In genomic region chr16:4945415-4945814, GRCm38 (mm10) we compare ENCODE assay signal across 28 mouse cellular contexts. TPM values are rescaled to one million over a fixed set of nuclear protein-coding genes. Genes with fewer than 3 reads are reported as not detected.
DNase-seq lines count a peak whose midpoint lies in the region; ATAC-seq and TF ChIP-seq lines count a peak whose summit lies in the region.
"Had no signal": no experiment of that assay in that cellular context is flagged by ENCODE, and none has a peak within 500 bp of the region (broad histone marks: within the 10 kb centered on the region; RNA-seq: fewer than 3 reads in every experiment).

No protein-coding gene starts in this region.

- H3K4me2 ChIP-seq in liver, embryonic 15.5 days = no peak overlapping the region
- no peak overlapping the region for H3K4me2 ChIP-seq in liver, embryonic 12.5 days
- H3K4me2 ChIP-seq: embryonic facial prominence, embryonic 12.5 days; forebrain, embryonic 13.5 days; forebrain, embryonic 15.5 days had no signal

- H3K9ac ChIP-seq in liver, embryonic 15.5 days = no peak overlapping the region
- no peak overlapping the region for H3K9ac ChIP-seq in liver, embryonic 12.5 days
- H3K9ac ChIP-seq: embryonic facial prominence, embryonic 12.5 days; forebrain, embryonic 13.5 days; forebrain, embryonic 15.5 days had no signal

- WGBS in liver, embryonic 15.5 days (ENCODE audit: insufficient replicate concordance) = 63% methylated on average over 4 of the region's 4 CpGs
- WGBS in liver, embryonic 12.5 days (ENCODE audit: insufficient replicate concordance) = 70% methylated on average over 4 of the region's 4 CpGs

- H3K36me3 ChIP-seq in liver, embryonic 15.5 days (replicated peaks) = peaks cover 59% of the 10 kb centered on the region
- H3K36me3 ChIP-seq in liver, embryonic 12.5 days = peaks cover 88% of the 10 kb centered on the region

- peaks cover 9% of the 10 kb centered on the region; the same call in 1 of the 2 replicates for H3K4me1 ChIP-seq in liver, embryonic 15.5 days (replicated peaks)
- H3K4me1 ChIP-seq in liver, embryonic 12.5 days = 0 out of 2 replicates have a peak, but pooled peaks cover 4% of the 10 kb centered on the region
- H3K4me1 ChIP-seq: embryonic facial prominence, embryonic 12.5 days had no signal

- H3K27ac ChIP-seq in layer of hippocampus, adult 2 months = peak overlapping the region; percentile 32; the same call in 1 of the 2 replicates
- 0 out of 2 replicates have a peak overlapping the region, but pooled peaks have one; percentile 16 for H3K27ac ChIP-seq in liver, embryonic 15.5 days (replicated peaks)
- H3K27ac ChIP-seq in liver, embryonic 12.5 days = no peak overlapping the region
- H3K27ac ChIP-seq: embryonic facial prominence, embryonic 10.5 days; embryonic facial prominence, embryonic 12.5 days; forebrain, embryonic 13.5 days; forebrain, embryonic 15.5 days had no signal

- peak; percentile 38 for TF ChIP-seq CTCF in layer of hippocampus, adult 2 months (conservative IDR thresholded peaks at IDR 0.05)

- DNase-seq in layer of hippocampus, adult 2 months (ENCODE audit: low spot score in 2 of 2) = no peak
- DNase-seq in layer of hippocampus, adult 9-11 months = no peak
- DNase-seq in adipocyte (ENCODE audit: low spot score) = peak; percentile 21
- peak; percentile 62 for DNase-seq in yolk sac, embryonic 10.5 days (ENCODE audit: low spot score)
- no peak for DNase-seq in adrenal gland, postnatal 10 days
- DNase-seq: adrenal gland, adult 2 months; adrenal gland, postnatal 14 days; adrenal gland, postnatal 36 days; B cell, adult 2 months; cerebellum, adult 11-12 months; cerebellum, adult 2 months; cerebellum, adult 9-10 months; cerebellum, postnatal 10 days; cerebellum, postnatal 25 days had no signal

- no peak for ATAC-seq in liver, embryonic 15.5 days (ENCODE audit: insufficient read depth)
- no peak for ATAC-seq in liver, embryonic 12.5 days
- ATAC-seq: activated CD4-positive, CD25-positive, alpha-beta regulatory T cell, adult 4 months; CD4-positive, CD25-positive, alpha-beta regulatory T cell, adult 4 months; forebrain, embryonic 13.5 days; forebrain, embryonic 15.5 days; Patski had no signal

- no peaks in the 10 kb centered on the region for H3K9me3 ChIP-seq in liver, embryonic 15.5 days (replicated peaks)
- no peaks in the 10 kb centered on the region for H3K9me3 ChIP-seq in liver, embryonic 12.5 days (replicated peaks)
- H3K9me3 ChIP-seq: embryonic facial prominence, embryonic 10.5 days; embryonic facial prominence, embryonic 12.5 days; forebrain, embryonic 13.5 days; forebrain, embryonic 15.5 days; G1E had no signal

- no peaks in the 10 kb centered on the region for H3K27me3 ChIP-seq in liver, embryonic 15.5 days
- H3K27me3 ChIP-seq in liver, embryonic 12.5 days (replicated peaks) = no peaks in the 10 kb centered on the region
- H3K27me3 ChIP-seq: CH12.LX; embryonic facial prominence, embryonic 12.5 days; forebrain, embryonic 13.5 days; forebrain, embryonic 15.5 days; Patski had no signal

- H3K4me3 ChIP-seq in layer of hippocampus, adult 2 months = no peak overlapping the region
- no peak overlapping the region for H3K4me3 ChIP-seq in liver, embryonic 15.5 days (replicated peaks)
- H3K4me3 ChIP-seq in liver, embryonic 12.5 days = no peak overlapping the region
- H3K4me3 ChIP-seq: embryonic facial prominence, embryonic 10.5 days; embryonic facial prominence, embryonic 12.5 days; forebrain, embryonic 13.5 days; forebrain, embryonic 15.5 days had no signal

RNA-seq across cellular contexts. Expression of gene Nudt16l1, which starts 6.9 kb away (rescaled TPM):
- total RNA-seq in layer of hippocampus, adult 2 months (2021) = 10 to 100 TPM; 79.1 to 79.6 TPM
- polyA plus RNA-seq in liver, embryonic 15.5 days (2015; fragmentation: Nextera tagmentation; extraction: Ambion mirVana) = 49.0 and 50.2 TPM in 2 replicates
- 61.2 and 62.7 TPM in 2 replicates for polyA plus RNA-seq in liver, embryonic 12.5 days (2016; fragmentation: Nextera tagmentation; extraction: Ambion mirVana)
- total RNA-seq in adrenal gland, postnatal 10 days (2021) = 10 to 100 TPM; 63.3 to 79.9 TPM

RNA-seq across cellular contexts. Expression of gene Anks3, which starts 18.6 kb away (rescaled TPM):
- total RNA-seq in layer of hippocampus, adult 2 months (2021) = 10 to 100 TPM; 75.8 to 98.0 TPM
- polyA plus RNA-seq in liver, embryonic 15.5 days (2015; fragmentation: Nextera tagmentation; extraction: Ambion mirVana) = 14.8 and 18.5 TPM in 2 replicates
- 16.8 and 19.7 TPM in 2 replicates for polyA plus RNA-seq in liver, embryonic 12.5 days (2016; fragmentation: Nextera tagmentation; extraction: Ambion mirVana)
- total RNA-seq in adrenal gland, postnatal 10 days (2021) = 10 to 100 TPM; 30.3 to 41.9 TPM

RNA-seq across cellular contexts. Expression of gene Sept12, which starts 52.2 kb away (rescaled TPM):
- total RNA-seq in layer of hippocampus, adult 2 months (2021) = not detected
- polyA plus RNA-seq in liver, embryonic 15.5 days (2015; fragmentation: Nextera tagmentation; extraction: Ambion mirVana) = not detected in 2 replicates
- 0.11 TPM in 1 of 2 replicates, not detected in the other for polyA plus RNA-seq in liver, embryonic 12.5 days (2016; fragmentation: Nextera tagmentation; extraction: Ambion mirVana)
- not detected for total RNA-seq in adrenal gland, postnatal 10 days (2021)
- total RNA-seq: adrenal gland, adult 2 months; adrenal gland, postnatal 14 days; adrenal gland, postnatal 36 days had no signal
- polyA plus RNA-seq: activated CD4-positive, CD25-positive, alpha-beta regulatory T cell, adult 4 months; adrenal gland, adult 2 months; CD4-positive, CD25-positive, alpha-beta regulatory T cell, adult 4 months; cerebellum, adult 2 months; cortical plate, adult 2 months; embryonic facial prominence, embryonic 10.5 days; embryonic facial prominence, embryonic 12.5 days; embryonic facial prominence, embryonic 14.5 days; forebrain, embryonic 11.5 days; forebrain, embryonic 13.5 days; forebrain, embryonic 15.5 days had no signal

RNA-seq across cellular contexts. Expression of gene Mgrn1, which starts 59.4 kb away (rescaled TPM):
- total RNA-seq in layer of hippocampus, adult 2 months (2021) = 100 to 1,000 TPM; 211 to 212 TPM
- polyA plus RNA-seq in liver, embryonic 15.5 days (2015; fragmentation: Nextera tagmentation; extraction: Ambion mirVana) = 25.4 and 30.9 TPM in 2 replicates
- polyA plus RNA-seq in liver, embryonic 12.5 days (2016; fragmentation: Nextera tagmentation; extraction: Ambion mirVana) = 29.8 and 31.1 TPM in 2 replicates
- 100 to 1,000 TPM in 1 of 2 experiments, 10 to 100 TPM in 1; 88.0 to 106 TPM for total RNA-seq in adrenal gland, postnatal 10 days (2021)

Comparison
In these comparisons a context has a peak if more than half of its experiments do, and no peak if none do; other contexts are left out.
1. DNase-seq: peak in adipocyte (single experiment) and yolk sac, embryonic 10.5 days (single experiment); none in layer of hippocampus, adult 2 months (0 of 2), layer of hippocampus, adult 9-11 months (single experiment) and adrenal gland, postnatal 10 days (single experiment).